Mouse (Mus musculus) T-cell, adult 2 months (primary cell): ENCODE measurements at regions not wholly inside any gene's neighbourhood (a gene's known extent, or its start where the extent isn't known, plus 50 kb on each side); places are given as distances from the start of the nearest gene placed in this dataset.
"Not testable (repeated sequence)": the region's sequence is repeated elsewhere in the genome, so short reads cannot be mapped to it uniquely, and the experiment has no call there.

ENCODE experiments used
- DNase-seq: peaks from one replicate; pipeline ENCODE4 v3.0.0; 2022; ENCODE audit warnings: low spot score

- no peak for DNase-seq
Observed at GRCm38 (mm10) chr12:61989471-61989870, 466.5 kb downstream of the Lrfn5 start.

GRCm38 (mm10) chr12:61993858-61994257 is 470.9 kb downstream of the Lrfn5 start:
- not testable (repeated sequence) for DNase-seq

GRCm38 (mm10) chr12:61994294-61994693 is 471.3 kb downstream of the Lrfn5 start:
- DNase-seq = peak; percentile 36

- no peak for DNase-seq
Observed at GRCm38 (mm10) chr12:62013351-62013750, 490.4 kb downstream of the Lrfn5 start.

- DNase-seq = not testable (repeated sequence)
Observed at GRCm38 (mm10) chr12:62017676-62018075, 494.7 kb downstream of the Lrfn5 start.
